10 mouse cellular contexts compared by ENCODE assay signal in the genomic region with DNA sequence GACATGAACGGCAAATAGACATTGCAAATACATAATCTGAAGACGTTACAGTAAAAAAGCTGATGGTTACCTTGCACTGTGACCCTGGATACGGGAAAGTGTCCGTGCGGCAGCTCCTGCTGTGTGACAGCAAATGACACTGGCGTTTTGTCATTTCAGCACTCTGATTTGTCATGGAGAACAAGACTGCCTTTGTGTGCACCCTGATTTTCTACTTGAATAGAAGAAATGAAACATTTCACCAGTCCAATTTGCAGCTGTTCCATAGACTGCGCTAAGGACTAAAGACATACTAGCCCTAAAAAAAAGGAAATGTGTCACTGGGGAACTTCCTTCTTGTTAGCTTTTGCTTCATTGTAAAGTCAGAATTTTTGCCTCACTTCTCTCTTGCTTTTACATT. TPM values are rescaled to one million over a fixed set of nuclear protein-coding genes. Genes with fewer than 3 reads are reported as not detected.
DNase-seq lines count a peak whose midpoint lies in the region; ATAC-seq and TF ChIP-seq lines count a peak whose summit lies in the region.
"Had no signal": no experiment of that assay in that cellular context is flagged by ENCODE, and none has a peak within 500 bp of the region (broad histone marks: within the 10 kb centered on the region; RNA-seq: fewer than 3 reads in every experiment).

Gene P2ry12, minus strand, starts transcription at position 168 of the 400 bp plus-strand sequence.

- H3K27ac ChIP-seq in spleen, adult 2 months (ENCODE audit: insufficient read depth, low read length) = peak within 1 kb of the TSS; percentile 56; the same call in 1 of the 2 replicates
- H3K27ac ChIP-seq in neural tube, embryonic 15.5 days (replicated peaks) = no peak within 1 kb of the TSS
- H3K27ac ChIP-seq: kidney, postnatal 0 days had no signal

- H3K4me1 ChIP-seq in spleen, adult 2 months (ENCODE audit: control insufficient read depth, insufficient read depth, insufficient read length) = peaks cover 22% of the 10 kb centered on the region
- H3K4me1 ChIP-seq in neural tube, embryonic 15.5 days = no peaks in the 10 kb centered on the region

- no peak within 1 kb of the TSS for H3K9ac ChIP-seq in neural tube, embryonic 15.5 days (replicated peaks)

- no peaks in the 10 kb centered on the region for H3K27me3 ChIP-seq in spleen, adult 2 months (ENCODE audit: control insufficient read depth, insufficient read depth, low read length)
- no peaks in the 10 kb centered on the region for H3K27me3 ChIP-seq in neural tube, embryonic 15.5 days (replicated peaks)

- no peak for TF ChIP-seq CTCF in spleen, adult 2 months (IDR thresholded peaks at IDR 0.05; ENCODE audit: extremely low read depth, insufficient read depth, insufficient read length, insufficient replicate concordance)

- ATAC-seq in neural tube, embryonic 15.5 days (ENCODE audit: low FRiP score) = no peak

- no peaks in the 10 kb centered on the region for H3K36me3 ChIP-seq in spleen, adult 2 months (ENCODE audit: control insufficient read depth, insufficient read depth, low read length)
- H3K36me3 ChIP-seq in neural tube, embryonic 15.5 days = peaks cover 9% of the 10 kb centered on the region; the same call in 1 of the 2 replicates

- WGBS in spleen, adult 2 months = 54% methylated on average over 7 of the region's 7 CpGs
- 17% methylated on average over 7 of the region's 7 CpGs for WGBS in neural tube, embryonic 15.5 days

- no peak for TF ChIP-seq POLR2A in spleen, adult 2 months (IDR thresholded peaks at IDR 0.05; ENCODE audit: low read depth, low read length)

- no peaks in the 10 kb centered on the region for H3K9me3 ChIP-seq in neural tube, embryonic 15.5 days (replicated peaks)

- DNase-seq in embryo, embryonic 10 days (ENCODE audit: low spot score) = peak; percentile 47
- no peak for DNase-seq in embryo, embryonic 9.5 days (ENCODE audit: extremely low spot score)
- no peak for DNase-seq in spleen, adult 2 months (ENCODE audit: low read depth in 1 of 2, low spot score in 2 of 2)
- no peak for DNase-seq in spleen, postnatal 14 days (ENCODE audit: low spot score in 2 of 2)
- no peak for DNase-seq in layer of hippocampus, postnatal 14 days (ENCODE audit: low spot score in 2 of 2)
- DNase-seq in thymus, postnatal 36 days = no peak
- DNase-seq in frontal cortex, postnatal 25 days (ENCODE audit: low spot score in 2 of 2) = no peak

- 0 out of 2 replicates have a peak within 1 kb of the TSS, but pooled peaks have one; percentile 1 for H3K4me2 ChIP-seq in neural tube, embryonic 15.5 days

- H3K4me3 ChIP-seq in spleen, adult 2 months (ENCODE audit: extremely low read depth, insufficient read depth, insufficient read length) = peak within 1 kb of the TSS; percentile 16; the same call in 1 of the 2 replicates
- H3K4me3 ChIP-seq in neural tube, embryonic 15.5 days (replicated peaks) = no peak within 1 kb of the TSS

RNA-seq across cellular contexts. Expression of gene P2ry12, which starts in this region (rescaled TPM):
- polyA plus RNA-seq in spleen, adult 2 months (2012; rRNA removed) = 12.3 and 18.6 TPM in 2 replicates
- total RNA-seq in layer of hippocampus, postnatal 14 days (2021) = 10 to 100 TPM; 68.6 to 72.3 TPM
- 8.1 and 8.6 TPM in 2 replicates for polyA plus RNA-seq in neural tube, embryonic 15.5 days (2015; fragmentation: Nextera tagmentation; extraction: Ambion mirVana)
- polyA plus RNA-seq: C2C12 had no signal
